Mouse (Mus musculus) hindbrain, embryonic 13.5 days (tissue): ENCODE measurements at regions not wholly inside any gene's neighbourhood (a gene's known extent, or its start where the extent isn't known, plus 50 kb on each side); places are given as distances from the start of the nearest gene placed in this dataset.
"Not testable (repeated sequence)": the region's sequence is repeated elsewhere in the genome, so short reads cannot be mapped to it uniquely, and the experiment has no call there.

Experiments used
- ATAC-seq: fragments of 200-750 bp; cut with Nextera tagmentation; 2 replicates; pipeline ENCODE4 v1.8.0; 2017; ENCODE audit warnings: moderate TSS enrichment; ENCODE audit not compliant: low FRiP score
- H3K27ac ChIP-seq: fragments of 300-500 bp; sonication (generic); 2 replicates; pipeline ENCODE4 v1.5.1; 2015; ENCODE audit warnings: inconsistent platforms, mild to moderate bottlenecking, moderate library complexity
- H3K27me3 ChIP-seq: fragments of 300-500 bp; sonication (generic); 2 replicates; pipeline ENCODE4 v1.6.1; 2015; ENCODE audit warnings: mild to moderate bottlenecking, inconsistent platforms
- H3K36me3 ChIP-seq: fragments of 300-500 bp; sonication (generic); 2 replicates; pipeline ENCODE4 v1.6.1; 2015; ENCODE audit warnings: mild to moderate bottlenecking, inconsistent platforms
- H3K4me1 ChIP-seq: fragments of 300-500 bp; sonication (generic); replicated peaks from 2 replicates; pipeline ENCODE4 v1.6.1; 2015; ENCODE audit warnings: inconsistent platforms
- H3K4me2 ChIP-seq: fragments of 300-500 bp; sonication (generic); 2 replicates; pipeline ENCODE4 v1.6.1; 2015; ENCODE audit warnings: inconsistent platforms, mild to moderate bottlenecking, moderate library complexity
- H3K4me3 ChIP-seq: fragments of 300-500 bp; sonication (generic); 2 replicates; pipeline ENCODE4 v1.5.1; 2015; ENCODE audit warnings: mild to moderate bottlenecking, inconsistent platforms
- H3K9ac ChIP-seq: fragments of 300-500 bp; sonication (generic); 2 replicates; pipeline ENCODE4 v1.6.1; 2015; ENCODE audit warnings: mild to moderate bottlenecking, inconsistent platforms
- H3K9me3 ChIP-seq: fragments of 300-500 bp; sonication (generic); 2 replicates; pipeline ENCODE4 v1.6.1; 2016; ENCODE audit warnings: inconsistent platforms
- WGBS: fragments of 180-500 bp; shearing (Covaris S2); methylation state at CpG from one replicate; pipeline ENCODE4 v1.1.7; 2015; 5-methylcytosine and 5-hydroxymethylcytosine counted together

GRCm38 (mm10) chr13:85988633-85989032 is 58.1 kb downstream of the Cox7c start:
- H3K4me3 ChIP-seq = no peak overlapping the region
- no peak for ATAC-seq
- H3K36me3 ChIP-seq = no peaks in the 10 kb centered on the region
- no peaks in the 10 kb centered on the region for H3K4me1 ChIP-seq
- H3K9ac ChIP-seq = no peak overlapping the region
- no peaks in the 10 kb centered on the region for H3K27me3 ChIP-seq
- no peak overlapping the region for H3K27ac ChIP-seq
- H3K4me2 ChIP-seq = no peak overlapping the region
- H3K9me3 ChIP-seq = no peaks in the 10 kb centered on the region

GRCm38 (mm10) chr13:85982089-85982488 is 64.6 kb downstream of the Cox7c start:
- H3K4me1 ChIP-seq = no peaks in the 10 kb centered on the region
- no peak for ATAC-seq
- H3K9ac ChIP-seq = no peak overlapping the region
- no peak overlapping the region for H3K4me2 ChIP-seq
- H3K27ac ChIP-seq = no peak overlapping the region
- no peaks in the 10 kb centered on the region for H3K36me3 ChIP-seq
- no peaks in the 10 kb centered on the region for H3K27me3 ChIP-seq
- no peak overlapping the region for H3K4me3 ChIP-seq
- WGBS = 75% methylated on average over 1 of the region's 1 CpGs
- no peaks in the 10 kb centered on the region for H3K9me3 ChIP-seq

- H3K36me3 ChIP-seq, H3K4me2 ChIP-seq, H3K27ac ChIP-seq, H3K4me1 ChIP-seq, H3K9ac ChIP-seq, ATAC-seq, H3K9me3 ChIP-seq, H3K4me3 ChIP-seq, H3K27me3 ChIP-seq: not testable (repeated sequence)
- 83% methylated on average over 2 of the region's 2 CpGs for WGBS
Observed at GRCm38 (mm10) chr13:85964005-85964404, 82.7 kb downstream of the Cox7c start.

- Histone ChIP-seq H3K9me3 (no peaks in the 10 kb centered on the region), H3K9ac (no peak overlapping the region)
- no peak for ATAC-seq
Observed at GRCm38 (mm10) chr13:85955284-85955683, 91.4 kb downstream of the Cox7c start.

GRCm38 (mm10) chr13:85952896-85953295 is 93.8 kb downstream of the Cox7c start:
- H3K4me2 ChIP-seq = no peak overlapping the region
- H3K4me1 ChIP-seq = no peaks in the 10 kb centered on the region
- H3K9ac ChIP-seq = no peak overlapping the region
- ATAC-seq = no peak
- H3K27me3 ChIP-seq = no peaks in the 10 kb centered on the region
- no peaks in the 10 kb centered on the region for H3K36me3 ChIP-seq
- 86% methylated on average over 6 of the region's 6 CpGs for WGBS
- no peak overlapping the region for H3K27ac ChIP-seq
- no peak overlapping the region for H3K4me3 ChIP-seq
- no peaks in the 10 kb centered on the region for H3K9me3 ChIP-seq

More at GRCm38 (mm10) chr13:85955284-85955683, 91.4 kb downstream of the Cox7c start:
- H3K4me1 ChIP-seq = no peaks in the 10 kb centered on the region
- H3K36me3 ChIP-seq = no peaks in the 10 kb centered on the region
- H3K27ac ChIP-seq = no peak overlapping the region
- no peaks in the 10 kb centered on the region for H3K27me3 ChIP-seq
- H3K4me2 ChIP-seq = no peak overlapping the region
- H3K4me3 ChIP-seq = no peak overlapping the region

- no peak overlapping the region for H3K4me3 ChIP-seq
- no peaks in the 10 kb centered on the region for H3K36me3 ChIP-seq
- no peaks in the 10 kb centered on the region for H3K27me3 ChIP-seq
- H3K4me2 ChIP-seq = no peak overlapping the region; the same call in 1 of the 2 replicates
- no peak overlapping the region for H3K9ac ChIP-seq
- H3K4me1 ChIP-seq = peaks cover 17% of the 10 kb centered on the region
- no peaks in the 10 kb centered on the region for H3K9me3 ChIP-seq
- 42% methylated on average over 4 of the region's 4 CpGs for WGBS
- H3K27ac ChIP-seq = peak overlapping the region; percentile 68
- ATAC-seq = peak; percentile 97
Observed at GRCm38 (mm10) chr13:85926825-85927737, 119.6 kb downstream of the Cox7c start.

GRCm38 (mm10) chr13:85926323-85926722 is 120.4 kb downstream of the Cox7c start:
- peaks cover 17% of the 10 kb centered on the region for H3K4me1 ChIP-seq
- WGBS = 47% methylated on average over 2 of the region's 2 CpGs
- peak; percentile 32 for ATAC-seq
- H3K9ac ChIP-seq = no peak overlapping the region
- H3K36me3 ChIP-seq = no peaks in the 10 kb centered on the region
- no peaks in the 10 kb centered on the region for H3K27me3 ChIP-seq
- H3K9me3 ChIP-seq = no peaks in the 10 kb centered on the region
- no peak overlapping the region for H3K4me3 ChIP-seq
- no peak overlapping the region; the same call in 1 of the 2 replicates for H3K4me2 ChIP-seq
- peak overlapping the region; percentile 68 for H3K27ac ChIP-seq

GRCm38 (mm10) chr13:85922696-85923095 is 124.0 kb downstream of the Cox7c start:
- H3K36me3 ChIP-seq = no peaks in the 10 kb centered on the region
- peaks cover 15% of the 10 kb centered on the region for H3K4me1 ChIP-seq
- H3K4me2 ChIP-seq = no peak overlapping the region
- H3K9ac ChIP-seq = no peak overlapping the region
- no peaks in the 10 kb centered on the region for H3K27me3 ChIP-seq
- H3K27ac ChIP-seq = no peak overlapping the region
- WGBS = 88% methylated on average over 2 of the region's 2 CpGs
- H3K9me3 ChIP-seq = no peaks in the 10 kb centered on the region
- no peak for ATAC-seq
- no peak overlapping the region for H3K4me3 ChIP-seq

- H3K36me3 ChIP-seq = no peaks in the 10 kb centered on the region
- H3K9me3 ChIP-seq = no peaks in the 10 kb centered on the region
- H3K4me2 ChIP-seq = no peak overlapping the region
- H3K4me3 ChIP-seq = no peak overlapping the region
- no peaks in the 10 kb centered on the region for H3K27me3 ChIP-seq
- no peak for ATAC-seq
- no peak overlapping the region for H3K9ac ChIP-seq
- no peaks in the 10 kb centered on the region for H3K4me1 ChIP-seq
- H3K27ac ChIP-seq = no peak overlapping the region
Observed at GRCm38 (mm10) chr13:85901796-85902195, 144.9 kb downstream of the Cox7c start.

- Histone ChIP-seq H3K9ac (no peak overlapping the region), H3K9me3 (no peaks in the 10 kb centered on the region), H3K36me3 (no peaks in the 10 kb centered on the region), H3K4me3 (no peak overlapping the region), H3K27me3 (no peaks in the 10 kb centered on the region), H3K27ac (no peak overlapping the region), H3K4me2 (no peak overlapping the region), H3K4me1 (no peaks in the 10 kb centered on the region)
- 86% methylated on average over 2 of the region's 2 CpGs for WGBS
- no peak for ATAC-seq
Observed at GRCm38 (mm10) chr13:85897656-85898055, 149.0 kb downstream of the Cox7c start.

GRCm38 (mm10) chr13:85895141-85895540 is 151.6 kb downstream of the Cox7c start:
- no peaks in the 10 kb centered on the region for H3K36me3 ChIP-seq
- H3K4me1 ChIP-seq = no peaks in the 10 kb centered on the region
- 37% methylated on average over 8 of the region's 8 CpGs for WGBS
- no peaks in the 10 kb centered on the region for H3K27me3 ChIP-seq
- H3K9me3 ChIP-seq = no peaks in the 10 kb centered on the region
- H3K27ac ChIP-seq = no peak overlapping the region
- no peak overlapping the region for H3K4me3 ChIP-seq
- no peak overlapping the region for H3K9ac ChIP-seq
- H3K4me2 ChIP-seq = no peak overlapping the region
- no peak for ATAC-seq

GRCm38 (mm10) chr13:85889846-85890245 is 156.9 kb downstream of the Cox7c start:
- H3K27ac ChIP-seq, H3K27me3 ChIP-seq, H3K4me2 ChIP-seq, H3K9me3 ChIP-seq, H3K4me3 ChIP-seq, ATAC-seq, H3K9ac ChIP-seq, H3K36me3 ChIP-seq, H3K4me1 ChIP-seq: not testable (repeated sequence)

- H3K36me3 ChIP-seq = no peaks in the 10 kb centered on the region
- 81% methylated on average over 2 of the region's 2 CpGs for WGBS
- no peak overlapping the region for H3K9ac ChIP-seq
- H3K4me2 ChIP-seq = no peak overlapping the region
- no peaks in the 10 kb centered on the region for H3K27me3 ChIP-seq
- H3K4me1 ChIP-seq = no peaks in the 10 kb centered on the region
- H3K4me3 ChIP-seq = no peak overlapping the region
- H3K27ac ChIP-seq = no peak overlapping the region
- H3K9me3 ChIP-seq = no peaks in the 10 kb centered on the region
- ATAC-seq = no peak
Observed at GRCm38 (mm10) chr13:85882817-85883216, 163.9 kb downstream of the Cox7c start.
